Mouse (Mus musculus) bone marrow, adult 2 months (tissue): ENCODE data around the gene Elmod2.

ENCODE experiments used
- CTCF ChIP-seq: fragments of 200-500 bp; IDR thresholded peaks from 2 replicates; pipeline ENCODE4 v1.5.1; 2011; ENCODE audit warnings: low read length, control low read depth; ENCODE audit not compliant: control insufficient read depth, insufficient read depth
- POLR2A ChIP-seq: fragments of 200-500 bp; IDR thresholded peaks from 2 replicates; pipeline ENCODE4 v1.6.1; 2011; ENCODE audit warnings: low read depth, mild to moderate bottlenecking, control low read depth, low read length, borderline replicate concordance; ENCODE audit not compliant: control insufficient read depth

DNA sequence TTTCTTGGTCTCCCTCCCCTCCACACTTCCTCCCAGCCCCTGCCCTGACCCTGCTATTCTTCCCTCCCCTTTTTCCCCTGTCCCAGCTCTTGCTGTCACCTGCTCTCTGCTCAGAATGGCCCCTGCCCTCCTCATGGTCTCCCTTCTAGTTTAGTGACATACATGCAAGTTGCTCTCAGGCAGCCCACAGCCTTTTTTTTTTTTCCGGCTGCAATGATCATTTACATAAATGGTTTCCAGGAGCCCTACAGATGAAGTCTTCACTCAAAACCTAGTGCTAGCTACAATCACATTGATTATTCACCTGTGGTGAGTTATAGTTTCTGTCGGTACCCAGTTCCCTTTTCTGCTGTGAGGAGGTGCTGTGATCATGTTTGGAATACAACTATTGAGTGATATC is 48.7 kb upstream of the Elmod2 start:
- TF ChIP-seq CTCF, result no peak
- TF ChIP-seq POLR2A, result no peak
